Mouse (Mus musculus) liver, adult 2 months (tissue): ENCODE results near the gene Mnd1.

Experiments
- CTCF ChIP-seq: fragments of 200-500 bp; IDR thresholded peaks from 2 replicates; pipeline ENCODE4 v1.5.1; 2011; ENCODE audit warnings: low read depth, low read length, control low read depth
- POLR2A ChIP-seq: fragments of 200-500 bp; IDR thresholded peaks from 2 replicates; pipeline ENCODE4 v1.6.1; 2011; ENCODE audit warnings: low read length, control low read depth; ENCODE audit not compliant: insufficient read depth; ENCODE audit errors: extremely low read depth

DNA sequence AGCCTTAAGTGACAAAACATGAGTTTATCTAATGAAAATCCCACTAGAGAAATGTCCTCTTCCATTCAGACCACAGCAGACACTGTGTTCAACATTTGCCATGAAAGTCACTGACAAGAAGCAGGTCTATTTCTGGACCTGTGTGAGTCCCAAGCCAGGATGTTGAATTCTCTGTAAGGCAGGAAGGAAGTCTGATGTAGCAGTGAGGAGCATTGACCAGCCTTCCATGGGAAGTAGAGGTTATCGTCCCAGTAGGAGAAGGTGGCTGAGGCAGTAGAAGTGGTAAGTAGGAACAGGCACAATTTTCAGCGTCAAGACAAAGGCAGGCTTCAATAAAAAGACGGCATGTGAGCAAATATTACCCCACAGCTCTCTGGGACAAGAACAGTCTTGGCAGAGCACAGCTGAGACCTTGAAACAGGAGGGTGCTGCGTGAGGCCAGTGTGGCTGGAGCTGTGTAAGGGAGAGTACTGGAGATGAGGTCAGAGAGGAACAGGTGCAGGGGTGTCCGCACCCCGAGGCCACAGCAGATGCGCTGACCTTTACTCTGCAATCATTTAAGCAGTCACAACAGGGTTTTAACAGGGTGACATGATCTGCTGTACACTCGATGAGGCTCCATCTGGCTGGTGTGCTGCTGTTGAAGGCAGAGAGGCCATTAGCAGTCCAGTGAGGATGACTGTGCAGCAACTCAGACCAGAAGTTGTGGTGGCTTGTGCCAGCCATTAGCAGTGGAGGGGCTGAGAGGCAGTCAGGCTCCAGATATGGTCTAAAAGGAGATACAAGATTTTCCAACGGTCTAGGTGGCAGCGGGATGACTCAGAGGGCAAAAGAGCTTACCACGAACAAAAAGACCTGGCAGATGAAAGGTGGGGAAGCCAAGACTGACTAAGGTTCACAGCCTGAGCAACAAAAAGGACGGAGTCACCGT lies 93.8 kb downstream of the Mnd1 start:
- TF ChIP-seq CTCF (no peak), POLR2A (no peak)
